ENCODE assay signal across 8 mouse cellular contexts in the genomic region with DNA sequence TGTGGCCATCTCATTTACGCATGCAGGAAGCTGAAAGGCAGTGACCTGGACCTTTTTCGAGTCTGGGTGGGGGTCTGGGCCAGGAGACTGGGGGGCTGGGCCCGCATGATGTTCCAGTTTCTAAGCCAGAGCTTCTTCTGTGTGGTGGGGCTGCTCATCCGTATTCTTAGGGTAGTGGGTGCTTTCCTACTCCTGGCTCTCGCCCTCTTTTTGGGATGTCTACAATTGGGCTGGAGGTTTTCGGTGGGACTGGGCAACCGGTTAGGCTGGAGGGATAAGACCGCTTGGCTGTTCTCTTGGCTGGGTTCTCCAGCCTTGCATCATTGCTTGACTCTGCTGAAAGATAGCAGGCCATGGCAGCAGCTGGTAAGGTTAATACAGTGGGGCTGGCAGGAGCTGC. TPM values are rescaled to one million over a fixed set of nuclear protein-coding genes. Genes with fewer than 3 reads are reported as not detected.
DNase-seq lines count a peak whose midpoint lies in the region; ATAC-seq and TF ChIP-seq lines count a peak whose summit lies in the region.

No protein-coding gene starts in this region.

- H3K36me3 ChIP-seq in forebrain, embryonic 10.5 days (replicated peaks), result peaks cover 48% of the 10 kb centered on the region
- peaks cover 42% of the 10 kb centered on the region for H3K36me3 ChIP-seq in limb, embryonic 12.5 days

- no peak for TF ChIP-seq CTCF in left cerebral cortex, adult 2 months (IDR thresholded peaks at IDR 0.05)
- no peak for TF ChIP-seq CTCF in olfactory bulb, adult 2 months (IDR thresholded peaks at IDR 0.05; ENCODE audit: insufficient read depth, low read depth, low read length)

- H3K4me3 ChIP-seq in left cerebral cortex, adult 2 months, result peak overlapping the region; percentile 18
- peak overlapping the region; percentile 83 for H3K4me3 ChIP-seq in forebrain, embryonic 10.5 days
- peak overlapping the region; percentile 77 for H3K4me3 ChIP-seq in limb, embryonic 12.5 days (replicated peaks)
- peak overlapping the region; percentile 16 for H3K4me3 ChIP-seq in olfactory bulb, adult 2 months (ENCODE audit: insufficient read depth, low read depth, low read length)

- peaks cover 63% of the 10 kb centered on the region for H3K4me1 ChIP-seq in forebrain, embryonic 10.5 days
- peaks cover 51% of the 10 kb centered on the region for H3K4me1 ChIP-seq in limb, embryonic 12.5 days (replicated peaks)
- H3K4me1 ChIP-seq in olfactory bulb, adult 2 months (ENCODE audit: control insufficient read depth, insufficient read depth, low read length), result peaks cover 31% of the 10 kb centered on the region

- no peak for DNase-seq in left cerebral cortex, adult 2 months (ENCODE audit: extremely low spot score in 1 of 2, low spot score in 2 of 2)
- DNase-seq in left cerebral cortex, adult 11 months (ENCODE audit: low spot score), result no peak
- no peak for DNase-seq in forebrain, embryonic 10.5 days (ENCODE audit: extremely low spot score, low spot score)
- no peak for DNase-seq in gastrocnemius, postnatal 25 days
- DNase-seq in layer of hippocampus, adult 9-11 months, result no peak
- DNase-seq in cerebellum, postnatal 14 days, result no peak

- no peaks in the 10 kb centered on the region for H3K9me3 ChIP-seq in forebrain, embryonic 10.5 days
- H3K9me3 ChIP-seq in limb, embryonic 12.5 days, result no peaks in the 10 kb centered on the region

- ATAC-seq in limb, embryonic 12.5 days (ENCODE audit: insufficient number of reproducible peaks, insufficient read depth, low FRiP score, low TSS enrichment, low read depth), result no peak

- no peak overlapping the region for H3K27ac ChIP-seq in left cerebral cortex, adult 2 months
- H3K27ac ChIP-seq in forebrain, embryonic 10.5 days, result no peak overlapping the region; the same call in 1 of the 2 replicates
- H3K27ac ChIP-seq in limb, embryonic 12.5 days, result no peak overlapping the region
- no peak overlapping the region for H3K27ac ChIP-seq in olfactory bulb, adult 2 months (ENCODE audit: insufficient read depth, low read depth, low read length)

- peak overlapping the region; percentile 84 for H3K9ac ChIP-seq in limb, embryonic 12.5 days (replicated peaks)

- intact Hi-C loops in left cerebral cortex, adult 2 months (cut with DNase I), result no loop called here

- H3K4me2 ChIP-seq in limb, embryonic 12.5 days, result peak overlapping the region; percentile 87

- H3K27me3 ChIP-seq in forebrain, embryonic 10.5 days (ENCODE audit: poor library complexity, severe bottlenecking), result no peaks in the 10 kb centered on the region
- H3K27me3 ChIP-seq in limb, embryonic 12.5 days, result no peaks in the 10 kb centered on the region

- WGBS in forebrain, embryonic 10.5 days, result 93% methylated on average over 8 of the region's 8 CpGs
- WGBS in limb, embryonic 12.5 days, result 90% methylated on average over 8 of the region's 8 CpGs
- 82% methylated on average over 8 of the region's 8 CpGs for WGBS in olfactory bulb, adult 2 months

- no peak for TF ChIP-seq POLR2A in olfactory bulb, adult 2 months (IDR thresholded peaks at IDR 0.05; ENCODE audit: insufficient read depth, low read depth, low read length)

RNA-seq across cellular contexts. Expression of a gene that starts 2.8 kb away (rescaled TPM):
- 10 to 100 TPM in 1 of 2 experiments, 1 to 10 TPM in 1; 7.9 to 10.3 TPM for total RNA-seq in left cerebral cortex, adult 2 months (2021)
- 19.0 and 19.2 TPM in 2 replicates for polyA plus RNA-seq in forebrain, embryonic 10.5 days (2016; fragmentation: Nextera tagmentation; extraction: Ambion mirVana)
- 22.6 and 23.4 TPM in 2 replicates for polyA plus RNA-seq in limb, embryonic 12.5 days (2016; fragmentation: Nextera tagmentation; extraction: Ambion mirVana)
- not detected in 2 replicates for polyA plus RNA-seq in olfactory bulb, adult 2 months (2012; ENCODE audit: insufficient read depth, insufficient read length, low replicate concordance, missing spikeins)
- 1 to 10 TPM; 3.4 to 4.2 TPM for total RNA-seq in gastrocnemius, postnatal 25 days (2021)

RNA-seq across cellular contexts. Expression of a gene that starts 3.2 kb away (rescaled TPM):
- total RNA-seq in left cerebral cortex, adult 2 months (2021), result 10 to 100 TPM; 62.3 TPM
- polyA plus RNA-seq in forebrain, embryonic 10.5 days (2016; fragmentation: Nextera tagmentation; extraction: Ambion mirVana), result 49.4 and 49.9 TPM in 2 replicates
- 56.4 and 58.0 TPM in 2 replicates for polyA plus RNA-seq in limb, embryonic 12.5 days (2016; fragmentation: Nextera tagmentation; extraction: Ambion mirVana)
- not detected in 2 replicates for polyA plus RNA-seq in olfactory bulb, adult 2 months (2012; ENCODE audit: insufficient read depth, insufficient read length, low replicate concordance, missing spikeins)
- 10 to 100 TPM; 20.7 to 21.5 TPM for total RNA-seq in gastrocnemius, postnatal 25 days (2021)

RNA-seq across cellular contexts. Expression of a gene that starts 10.1 kb away (rescaled TPM):
- 10 to 100 TPM; 33.0 to 33.6 TPM for total RNA-seq in left cerebral cortex, adult 2 months (2021)
- polyA plus RNA-seq in forebrain, embryonic 10.5 days (2016; fragmentation: Nextera tagmentation; extraction: Ambion mirVana), result 247 and 263 TPM in 2 replicates
- polyA plus RNA-seq in limb, embryonic 12.5 days (2016; fragmentation: Nextera tagmentation; extraction: Ambion mirVana), result 241 and 260 TPM in 2 replicates
- not detected in 2 replicates for polyA plus RNA-seq in olfactory bulb, adult 2 months (2012; ENCODE audit: insufficient read depth, insufficient read length, low replicate concordance, missing spikeins)
- total RNA-seq in gastrocnemius, postnatal 25 days (2021), result 10 to 100 TPM; 26.5 to 28.4 TPM

RNA-seq across cellular contexts. Expression of a gene that starts 14.4 kb away (rescaled TPM):
- 1 to 10 TPM; 7.9 to 9.0 TPM for total RNA-seq in left cerebral cortex, adult 2 months (2021)
- 88.0 and 92.9 TPM in 2 replicates for polyA plus RNA-seq in forebrain, embryonic 10.5 days (2016; fragmentation: Nextera tagmentation; extraction: Ambion mirVana)
- polyA plus RNA-seq in limb, embryonic 12.5 days (2016; fragmentation: Nextera tagmentation; extraction: Ambion mirVana), result 27.9 and 31.6 TPM in 2 replicates
- polyA plus RNA-seq in olfactory bulb, adult 2 months (2012; ENCODE audit: insufficient read depth, insufficient read length, low replicate concordance, missing spikeins), result not detected in 2 replicates
- total RNA-seq in gastrocnemius, postnatal 25 days (2021), result 1 to 10 TPM; 3.1 to 3.7 TPM

RNA-seq across cellular contexts. Expression of a gene that starts 16.3 kb away (rescaled TPM):
- total RNA-seq in left cerebral cortex, adult 2 months (2021), result under 1 TPM; 0.48 to 0.63 TPM
- 0.24 and 0.44 TPM in 2 replicates for polyA plus RNA-seq in forebrain, embryonic 10.5 days (2016; fragmentation: Nextera tagmentation; extraction: Ambion mirVana)
- polyA plus RNA-seq in limb, embryonic 12.5 days (2016; fragmentation: Nextera tagmentation; extraction: Ambion mirVana), result 0.36 and 0.50 TPM in 2 replicates
- not detected in 2 replicates for polyA plus RNA-seq in olfactory bulb, adult 2 months (2012; ENCODE audit: insufficient read depth, insufficient read length, low replicate concordance, missing spikeins)
- total RNA-seq in gastrocnemius, postnatal 25 days (2021), result 1 to 10 TPM; 1.7 to 3.6 TPM

Comparison
In these comparisons a context has a peak if more than half of its experiments do, and no peak if none do; other contexts are left out.
1. H3K4me3 ChIP-seq: peak in every context shown above with its lines; median percentile 83 in forebrain, embryonic 10.5 days; 77 in limb, embryonic 12.5 days; 18 in left cerebral cortex, adult 2 months; 16 in olfactory bulb, adult 2 months.
2. RNA of a gene that starts 2.8 kb away (polyA plus RNA-seq): 22.6 to 23.4 TPM in limb, embryonic 12.5 days and 19.0 to 19.2 TPM in forebrain, embryonic 10.5 days; not detected in olfactory bulb, adult 2 months; every median in the first group is over 10 times any median in the second.
3. RNA of a gene that starts 3.2 kb away (polyA plus RNA-seq): 56.4 to 58.0 TPM in limb, embryonic 12.5 days and 49.4 to 49.9 TPM in forebrain, embryonic 10.5 days; not detected in olfactory bulb, adult 2 months; every median in the first group is over 10 times any median in the second.
4. RNA of a gene that starts 10.1 kb away (polyA plus RNA-seq): 247 to 263 TPM in forebrain, embryonic 10.5 days and 241 to 260 TPM in limb, embryonic 12.5 days; not detected in olfactory bulb, adult 2 months; every median in the first group is over 100 times any median in the second.